Mouse (Mus musculus) C2C12 (cell line): ENCODE results near the gene Tsen34.

Experiments used
- CTCF ChIP-seq: IDR thresholded peaks from one replicate; pipeline ENCODE4 v1.5.1; 2011; ENCODE audit not compliant: control insufficient read depth, insufficient read depth, insufficient read length
- MAX ChIP-seq: IDR thresholded peaks from one replicate; pipeline ENCODE4 v1.6.1; 2011; ENCODE audit warnings: mild to moderate bottlenecking, control low read depth

DNA sequence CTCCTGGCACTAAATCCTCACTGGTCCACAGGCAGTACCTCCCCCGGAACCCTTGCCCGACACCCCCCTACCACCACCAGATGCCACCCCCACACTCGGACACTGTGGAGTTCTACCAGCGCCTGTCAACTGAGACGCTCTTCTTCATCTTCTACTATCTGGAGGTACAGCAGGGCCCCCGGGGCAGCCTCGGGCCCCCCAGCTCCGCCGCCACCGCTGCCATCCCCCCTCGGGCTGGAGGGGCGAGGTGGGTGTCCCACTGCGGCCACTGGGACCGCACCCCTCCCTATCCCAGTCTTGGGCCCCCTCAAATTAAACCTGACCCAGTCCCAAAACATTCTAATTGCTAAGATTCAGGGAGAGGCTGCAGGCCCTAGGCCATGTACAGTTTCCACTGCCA lies 34.1 kb upstream of the Tsen34 start:
- TF ChIP-seq CTCF (no peak), MAX (no peak)
